Mouse (Mus musculus): ENCODE data around the gene Rars. TPM values are rescaled to one million over a fixed set of nuclear protein-coding genes. Genes with fewer than 3 reads are reported as not detected.

The Rars gene
- polyA plus RNA-seq, 1 experiment from 2014 or later, result 137 TPM

DNA sequence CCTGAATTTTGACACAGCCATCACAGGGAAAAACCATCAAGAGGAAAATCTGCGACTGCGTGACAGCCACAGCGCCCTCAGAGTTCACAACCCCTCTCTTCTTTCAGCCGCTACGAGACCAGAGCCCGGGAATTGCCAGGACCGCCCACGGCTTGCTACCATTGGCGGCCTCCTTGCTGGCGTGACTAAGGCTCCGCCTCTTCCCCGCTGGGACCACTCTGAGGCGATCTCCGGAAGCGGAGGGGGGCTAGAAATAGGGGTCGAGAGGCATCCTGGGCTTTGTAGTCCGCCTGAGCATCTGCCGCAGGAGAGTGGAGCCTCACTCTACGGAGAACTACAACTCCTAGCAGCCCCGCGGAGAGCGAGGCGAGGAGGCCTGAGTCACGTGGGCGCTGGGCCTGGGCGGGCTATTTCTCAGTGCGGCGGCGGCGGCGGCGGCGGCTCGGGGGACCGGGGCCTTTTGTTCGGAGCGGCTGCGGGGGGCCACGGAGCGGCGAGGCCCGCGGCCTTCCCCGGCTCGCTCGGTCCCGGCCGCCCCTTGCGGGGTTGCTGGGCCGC is 65.0 kb downstream of the Rars start, which contains the start of gene Pank3:
Gene Pank3, plus strand, starts transcription at position 297 of the 558 bp plus-strand sequence.
- no peaks in the 10 kb centered on the region for H3K9me3 ChIP-seq (ENCODE audit: control insufficient read depth, low read length)
- peak within 1 kb of the TSS; percentile 75 for H3K4me2 ChIP-seq
- peak within 1 kb of the TSS; percentile 65 for H3K4me3 ChIP-seq (ENCODE audit: low read depth, low read length)
- peak within 1 kb of the TSS; percentile 74 for H3K27ac ChIP-seq (ENCODE audit: low read depth, low read length)
- H3K4me1 ChIP-seq (replicated peaks; ENCODE audit: control insufficient read depth, insufficient read depth, low read length), result peaks cover 4% of the 10 kb centered on the region; the same call in 1 of the 2 replicates
- DNase-seq (ENCODE audit: low spot score) (peak; percentile 90), ATAC-seq (replicated peaks; ENCODE audit: low FRiP score) (peak; percentile 98)
- H3K27me3 ChIP-seq (replicated peaks; ENCODE audit: control insufficient read depth, insufficient read depth, low read length), result no peaks in the 10 kb centered on the region
- peaks cover 5% of the 10 kb centered on the region; the same call in 1 of the 2 replicates for H3K36me3 ChIP-seq (ENCODE audit: control insufficient read depth, insufficient read depth, low read length)
- peak within 1 kb of the TSS; percentile 73 for H3K9ac ChIP-seq (ENCODE audit: low read depth, low read length)
- WGBS, result under 1% methylated on average over 39 of the region's 50 CpGs

DNA sequence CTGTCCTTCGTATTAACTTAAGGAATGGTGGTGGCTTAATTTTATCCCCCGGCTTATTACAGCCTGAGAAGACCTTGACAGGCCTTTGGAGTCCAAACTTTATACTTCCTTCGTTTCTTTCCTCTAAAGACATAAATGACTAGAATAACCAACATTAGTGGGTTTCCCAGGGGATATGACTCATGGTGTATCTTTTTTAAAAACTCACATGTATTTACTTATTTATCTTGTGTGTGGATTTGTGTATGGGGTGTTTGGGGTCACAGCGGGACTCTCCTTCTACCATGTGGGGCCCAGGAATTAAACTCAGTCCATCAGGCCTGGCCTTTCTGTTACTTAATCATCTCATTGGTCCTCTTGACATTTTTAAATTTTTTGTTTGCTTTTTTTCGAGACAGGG is 67.5 kb downstream of the Rars start:
- no peaks in the 10 kb centered on the region for H3K36me3 ChIP-seq (ENCODE audit: control insufficient read depth, insufficient read depth, low read length)
- no peak overlapping the region for H3K4me2 ChIP-seq
- no peak overlapping the region for H3K4me3 ChIP-seq (ENCODE audit: low read depth, low read length)
- peaks cover 4% of the 10 kb centered on the region; the same call in 1 of the 2 replicates for H3K4me1 ChIP-seq (replicated peaks; ENCODE audit: control insufficient read depth, insufficient read depth, low read length)
- no peak overlapping the region for H3K27ac ChIP-seq (ENCODE audit: low read depth, low read length)
- no peaks in the 10 kb centered on the region for H3K27me3 ChIP-seq (replicated peaks; ENCODE audit: control insufficient read depth, insufficient read depth, low read length)
- H3K9me3 ChIP-seq (ENCODE audit: control insufficient read depth, low read length), result no peaks in the 10 kb centered on the region
- DNase-seq (ENCODE audit: low spot score) (no peak), ATAC-seq (replicated peaks; ENCODE audit: low FRiP score) (no peak)
- no peak overlapping the region for H3K9ac ChIP-seq (ENCODE audit: low read depth, low read length)
- 83% methylated on average over 5 of the region's 5 CpGs for WGBS

DNA sequence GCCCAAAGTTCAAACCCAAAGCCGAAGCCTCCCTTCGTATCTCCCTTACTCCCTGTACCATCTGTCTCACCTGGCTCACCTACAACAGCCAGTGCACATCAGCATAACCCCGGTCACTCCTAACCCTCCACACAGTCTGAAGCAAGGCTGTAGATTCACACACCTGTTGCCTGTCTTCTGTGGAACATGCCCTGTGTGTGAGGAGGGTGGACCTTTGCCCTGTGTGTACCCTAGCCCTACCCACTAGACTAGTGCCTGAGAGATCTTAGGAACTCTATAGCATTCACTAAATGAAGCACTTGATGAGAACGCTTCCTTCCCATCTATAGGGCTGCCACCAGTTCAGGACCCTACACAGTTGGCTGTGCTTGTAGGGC is 73.7 kb downstream of the Rars start:
- H3K27me3 ChIP-seq (replicated peaks; ENCODE audit: control insufficient read depth, insufficient read depth, low read length), result no peaks in the 10 kb centered on the region
- DNase-seq (ENCODE audit: low spot score) (no peak), ATAC-seq (replicated peaks; ENCODE audit: low FRiP score) (no peak)
- H3K9me3 ChIP-seq (ENCODE audit: control insufficient read depth, low read length), result no peaks in the 10 kb centered on the region
- WGBS, result 85% methylated on average over 4 of the region's 4 CpGs
- no peak overlapping the region for H3K4me2 ChIP-seq
- no peak overlapping the region for H3K4me3 ChIP-seq (ENCODE audit: low read depth, low read length)
- no peaks in the 10 kb centered on the region for H3K4me1 ChIP-seq (replicated peaks; ENCODE audit: control insufficient read depth, insufficient read depth, low read length)
- H3K27ac ChIP-seq (ENCODE audit: low read depth, low read length), result no peak overlapping the region
- H3K9ac ChIP-seq (ENCODE audit: low read depth, low read length), result no peak overlapping the region
- no peaks in the 10 kb centered on the region for H3K36me3 ChIP-seq (ENCODE audit: control insufficient read depth, insufficient read depth, low read length)

DNA sequence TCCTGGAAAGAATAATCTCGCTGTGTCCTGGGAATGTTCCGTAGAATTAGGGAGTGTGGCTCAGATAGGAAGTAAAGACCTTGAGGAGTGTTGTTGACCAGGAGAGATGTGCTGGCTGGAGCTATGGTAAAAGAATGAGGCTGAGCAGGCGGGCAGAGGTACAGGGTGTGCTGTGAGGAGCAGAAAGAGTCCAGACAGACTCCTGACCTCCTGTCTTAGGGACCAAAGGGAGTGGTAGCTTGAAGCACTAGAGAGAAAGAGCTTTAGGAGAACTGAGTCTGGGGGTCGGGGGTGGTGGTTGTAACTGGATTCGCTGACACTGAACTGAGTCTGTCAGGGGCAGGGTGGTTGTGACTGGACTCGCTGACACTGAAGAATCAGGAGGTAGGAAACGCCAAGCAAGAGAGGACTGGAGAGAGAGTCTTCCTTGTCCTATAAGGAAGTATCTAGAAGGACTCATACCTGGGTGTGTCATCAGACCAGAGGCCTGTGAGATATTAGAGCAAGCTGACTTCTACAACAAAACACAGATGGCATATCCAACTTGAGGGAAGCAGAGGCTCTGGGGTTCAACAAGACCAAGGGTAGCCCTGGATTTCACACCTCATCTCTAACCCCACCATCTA is 74.2 kb downstream of the Rars start:
- 77% methylated on average over 7 of the region's 7 CpGs for WGBS
- Histone ChIP-seq H3K9ac (ENCODE audit: low read depth, low read length) (no peak overlapping the region), H3K4me1 (replicated peaks; ENCODE audit: control insufficient read depth, insufficient read depth, low read length) (no peaks in the 10 kb centered on the region), H3K36me3 (ENCODE audit: control insufficient read depth, insufficient read depth, low read length) (no peaks in the 10 kb centered on the region), H3K27me3 (replicated peaks; ENCODE audit: control insufficient read depth, insufficient read depth, low read length) (no peaks in the 10 kb centered on the region), H3K4me2 (no peak overlapping the region), H3K4me3 (ENCODE audit: low read depth, low read length) (no peak overlapping the region), H3K9me3 (ENCODE audit: control insufficient read depth, low read length) (no peaks in the 10 kb centered on the region), H3K27ac (ENCODE audit: low read depth, low read length) (no peak overlapping the region)
- no peak for DNase-seq (ENCODE audit: low spot score)
- no peak for ATAC-seq (replicated peaks; ENCODE audit: low FRiP score)

MicroRNA genes within 50 kb of the gene (microRNA counts, 519-probe panel; counts per million panel counts)
- microRNA mmu-miR-103, result 6,794 counts per million, percentile 84 among the panel's probes with 10 or more counts

Small RNA genes within 50 kb of the gene (microRNA-seq; reads per million reads assigned to microRNA genes)
- gene Mir103-1 (ENCODE audit: borderline number of aligned reads), result 18.3 reads per million, percentile 30 among the genes with 10 or more reads in this experiment

Other genes with a start within 250 kb of the Rars start
- gene Pank3, start 65.0 kb downstream of the Rars start, polyA plus RNA-seq (2014; fragmentation: Nextera tagmentation; extraction: Ambion mirVana), result 11.0 and 11.7 TPM in 2 replicates
- gene Fbll1, start 35.6 kb downstream of the Rars start, polyA plus RNA-seq (2014; fragmentation: Nextera tagmentation; extraction: Ambion mirVana), result not detected in 2 replicates
- gene Wwc1, start 146.0 kb upstream of the Rars start, polyA plus RNA-seq (2014; fragmentation: Nextera tagmentation; extraction: Ambion mirVana), result 2.2 and 4.1 TPM in 2 replicates